Mouse (Mus musculus) E14TG2a.4 (cell line): ENCODE results near the gene Podxl2.

ENCODE experiments used
- H3K27me3 ChIP-seq: 2 replicates; pipeline ENCODE4 v1.6.1; 2014; ENCODE audit warnings: low read length, control low read depth; ENCODE audit not compliant: insufficient read depth
- H3K36me3 ChIP-seq: 2 replicates; pipeline ENCODE4 v1.6.1; 2014; ENCODE audit warnings: low read length, control low read depth; ENCODE audit not compliant: insufficient read depth
- H3K4me1 ChIP-seq: replicated peaks from 2 replicates; pipeline ENCODE4 v1.6.1; 2014; ENCODE audit warnings: low read depth, low read length, control low read depth
- H3K4me3 ChIP-seq: replicated peaks from 2 replicates; pipeline ENCODE4 v1.5.1; 2014; ENCODE audit warnings: mild to moderate bottlenecking, low read length
- H3K9me3 ChIP-seq: 2 replicates; pipeline ENCODE4 v1.6.1; 2014; ENCODE audit warnings: low read length, control low read depth
- CTCF ChIP-seq: conservative IDR thresholded peaks from 2 replicates; pipeline ENCODE4 v1.5.1; 2014; ENCODE audit warnings: low read length
- NANOG ChIP-seq: IDR thresholded peaks from 2 replicates; pipeline ENCODE4 v1.6.1; 2014; ENCODE audit warnings: borderline replicate concordance, low read length, mixed read lengths
- POU5F1 ChIP-seq: IDR thresholded peaks from 2 replicates; pipeline ENCODE4 v1.6.1; 2014; ENCODE audit warnings: low read length, borderline replicate concordance

The Podxl2 gene

GRCm38 (mm10) chr6:88840211-88840610 lies 34.6 kb downstream of the Podxl2 start:
- Histone ChIP-seq H3K4me3 (peak overlapping the region; percentile 98), H3K27me3 (no peaks in the 10 kb centered on the region), H3K36me3 (peaks cover 41% of the 10 kb centered on the region), H3K9me3 (no peaks in the 10 kb centered on the region), H3K4me1 (peaks cover 73% of the 10 kb centered on the region)
- TF ChIP-seq NANOG (no peak), POU5F1 (no peak), CTCF (no peak)

- peaks cover 44% of the 10 kb centered on the region for H3K36me3 ChIP-seq
- H3K9me3 ChIP-seq: no peaks in the 10 kb centered on the region
- H3K27me3 ChIP-seq: no peaks in the 10 kb centered on the region
Measured at GRCm38 (mm10) chr6:88839135-88839970, 35.5 kb downstream of the Podxl2 start.

GRCm38 (mm10) chr6:88838613-88839012 lies 36.2 kb downstream of the Podxl2 start:
- Histone ChIP-seq H3K4me1 (peaks cover 71% of the 10 kb centered on the region), H3K9me3 (no peaks in the 10 kb centered on the region), H3K36me3 (peaks cover 44% of the 10 kb centered on the region), H3K27me3 (no peaks in the 10 kb centered on the region), H3K4me3 (peak overlapping the region; percentile 98)
- no peak for TF ChIP-seq CTCF
- TF ChIP-seq NANOG: no peak
- no peak for TF ChIP-seq POU5F1

More at GRCm38 (mm10) chr6:88839135-88839970, 35.5 kb downstream of the Podxl2 start:
- peak overlapping the region; percentile 98 for H3K4me3 ChIP-seq
- peaks cover 73% of the 10 kb centered on the region for H3K4me1 ChIP-seq
- TF ChIP-seq POU5F1 (no peak), CTCF (no peak), NANOG (no peak)

GRCm38 (mm10) chr6:88837999-88838398 lies 36.8 kb downstream of the Podxl2 start:
- TF ChIP-seq POU5F1 (no peak), NANOG (no peak), CTCF (no peak)
- Histone ChIP-seq H3K9me3 (no peaks in the 10 kb centered on the region), H3K4me1 (peaks cover 70% of the 10 kb centered on the region), H3K27me3 (no peaks in the 10 kb centered on the region), H3K4me3 (no peak overlapping the region), H3K36me3 (peaks cover 44% of the 10 kb centered on the region)

GRCm38 (mm10) chr6:88836178-88836819 lies 38.5 kb downstream of the Podxl2 start:
- TF ChIP-seq NANOG (no peak), CTCF (no peak)
- Histone ChIP-seq H3K36me3 (peaks cover 44% of the 10 kb centered on the region), H3K27me3 (no peaks in the 10 kb centered on the region), H3K4me3 (peak overlapping the region; percentile 32), H3K4me1 (peaks cover 80% of the 10 kb centered on the region), H3K9me3 (no peaks in the 10 kb centered on the region)

GRCm38 (mm10) chr6:88835047-88835446 lies 39.8 kb downstream of the Podxl2 start:
- Histone ChIP-seq H3K4me3 (no peak overlapping the region), H3K36me3 (peaks cover 44% of the 10 kb centered on the region), H3K4me1 (peaks cover 69% of the 10 kb centered on the region), H3K9me3 (no peaks in the 10 kb centered on the region), H3K27me3 (no peaks in the 10 kb centered on the region)
- TF ChIP-seq POU5F1 (no peak), NANOG (no peak), CTCF (no peak)

- Histone ChIP-seq H3K4me3 (no peak overlapping the region), H3K36me3 (peaks cover 36% of the 10 kb centered on the region), H3K27me3 (no peaks in the 10 kb centered on the region), H3K4me1 (peaks cover 55% of the 10 kb centered on the region), H3K9me3 (no peaks in the 10 kb centered on the region)
- TF ChIP-seq POU5F1: no peak
- no peak for TF ChIP-seq CTCF
- no peak for TF ChIP-seq NANOG
Measured at GRCm38 (mm10) chr6:88833340-88834140, 41.3 kb downstream of the Podxl2 start.

- peaks cover 27% of the 10 kb centered on the region for H3K36me3 ChIP-seq
- no peaks in the 10 kb centered on the region for H3K9me3 ChIP-seq
- H3K4me1 ChIP-seq: peaks cover 56% of the 10 kb centered on the region
- no peak for TF ChIP-seq POU5F1
- no peak for TF ChIP-seq NANOG
- TF ChIP-seq CTCF: no peak
- peak overlapping the region; percentile 60 for H3K4me3 ChIP-seq
- H3K27me3 ChIP-seq: no peaks in the 10 kb centered on the region
Measured at GRCm38 (mm10) chr6:88832663-88833062, 42.2 kb downstream of the Podxl2 start.
